Mouse (Mus musculus) stomach, postnatal 0 days (tissue): Measurements from ENCODE around the gene Pcyt2.
A peak's percentile ranks its signal among the peaks of the same experiment; 100 is the strongest.

ENCODE experiments used
- CTCF ChIP-seq: IDR thresholded peaks from 2 replicates; pipeline ENCODE4 v1.5.1; 2016; ENCODE audit warnings: antibody characterized with exemption, low read depth, mild to moderate bottlenecking, moderate library complexity
- EP300 ChIP-seq: optimal IDR thresholded peaks from 2 replicates; pipeline ENCODE3; 2016; ENCODE audit warnings: antibody characterized with exemption

GRCm38 (mm10) chr11:120658876-120659410, 41.2 kb upstream of the Pcyt2 start:
- TF ChIP-seq CTCF (peak; percentile 95), EP300 (no peak)
